Mouse (Mus musculus): ENCODE results near the gene Adamts2.

Adamts2 gene

GRCm38 (mm10) chr11:50601641-50602355 lies at the start of gene Adamts2:
Gene Adamts2, plus strand, starts transcription at chr11:50602084.
- no peak for DNase-seq (ENCODE audit: low spot score)

- DNase-seq (ENCODE audit: low spot score), result no peak
Observed at GRCm38 (mm10) chr11:50557064-50557463, 44.8 kb upstream of the Adamts2 start.

GRCm38 (mm10) chr11:50559108-50559507 lies 42.8 kb upstream of the Adamts2 start:
- peak; percentile 2 for DNase-seq (ENCODE audit: low spot score)

GRCm38 (mm10) chr11:50565466-50566211 lies 36.2 kb upstream of the Adamts2 start:
- DNase-seq (ENCODE audit: low spot score), result no peak

GRCm38 (mm10) chr11:50571448-50571847 lies 30.4 kb upstream of the Adamts2 start:
- DNase-seq (ENCODE audit: low spot score), result no peak

GRCm38 (mm10) chr11:50576521-50576920 lies 25.4 kb upstream of the Adamts2 start:
- DNase-seq (ENCODE audit: low spot score), result no peak

GRCm38 (mm10) chr11:50587026-50587425 lies 14.9 kb upstream of the Adamts2 start:
- no peak for DNase-seq (ENCODE audit: low spot score)

GRCm38 (mm10) chr11:50587787-50588186 lies 14.1 kb upstream of the Adamts2 start:
- peak; percentile 30 for DNase-seq (ENCODE audit: low spot score)

GRCm38 (mm10) chr11:50589060-50589459 lies 12.8 kb upstream of the Adamts2 start:
- DNase-seq (ENCODE audit: low spot score), result no peak

- DNase-seq (ENCODE audit: low spot score), result peak; percentile 47
Observed at GRCm38 (mm10) chr11:50591053-50591452, 10.8 kb upstream of the Adamts2 start.

- DNase-seq (ENCODE audit: low spot score), result no peak
Observed at GRCm38 (mm10) chr11:50592892-50593553, 8.9 kb upstream of the Adamts2 start.

- DNase-seq (ENCODE audit: low spot score), result no peak
Observed at GRCm38 (mm10) chr11:50596571-50596970, 5.3 kb upstream of the Adamts2 start.

- no peak for DNase-seq (ENCODE audit: low spot score)
Observed at GRCm38 (mm10) chr11:50599156-50599555, 2.7 kb upstream of the Adamts2 start.

GRCm38 (mm10) chr11:50602356-50603081 lies 635 bp downstream of the Adamts2 start:
- no peak for DNase-seq (ENCODE audit: low spot score)

GRCm38 (mm10) chr11:50603082-50603910 lies 1.4 kb downstream of the Adamts2 start:
- no peak for DNase-seq (ENCODE audit: low spot score)

- DNase-seq (ENCODE audit: low spot score), result no peak
Observed at GRCm38 (mm10) chr11:50604371-50604770, 2.5 kb downstream of the Adamts2 start.

- no peak for DNase-seq (ENCODE audit: low spot score)
Observed at GRCm38 (mm10) chr11:50611181-50611580, 9.3 kb downstream of the Adamts2 start.

GRCm38 (mm10) chr11:50617015-50617543 lies 15.2 kb downstream of the Adamts2 start:
- DNase-seq (ENCODE audit: low spot score), result no peak

GRCm38 (mm10) chr11:50620926-50621325 lies 19.0 kb downstream of the Adamts2 start:
- DNase-seq (ENCODE audit: low spot score), result no peak

GRCm38 (mm10) chr11:50621364-50621763 lies 19.5 kb downstream of the Adamts2 start:
- no peak for DNase-seq (ENCODE audit: low spot score)

GRCm38 (mm10) chr11:50622238-50622726 lies 20.4 kb downstream of the Adamts2 start:
- no peak for DNase-seq (ENCODE audit: low spot score)
